Mouse (Mus musculus) forebrain, embryonic 13.5 days (tissue): ENCODE results near the gene Ranbp1. TPM values are rescaled to one million over a fixed set of nuclear protein-coding genes. Genes with fewer than 3 reads are reported as not detected.
A peak's percentile ranks its signal among the peaks of the same experiment; 100 is the strongest.

Experiments
- ATAC-seq: fragments of 200-750 bp; cut with Nextera tagmentation; 2 replicates; pipeline ENCODE4 v1.8.0; 2017
- H3K27ac ChIP-seq: fragments of 300-500 bp; sonication (generic); 2 replicates; pipeline ENCODE4 v1.5.1; 2015; ENCODE audit warnings: inconsistent platforms, mild to moderate bottlenecking, moderate library complexity
- H3K27me3 ChIP-seq: fragments of 300-500 bp; sonication (generic); 2 replicates; pipeline ENCODE4 v1.6.1; 2015; ENCODE audit warnings: mild to moderate bottlenecking, inconsistent platforms
- H3K36me3 ChIP-seq: fragments of 300-500 bp; sonication (generic); 2 replicates; pipeline ENCODE4 v1.6.1; 2015; ENCODE audit warnings: mild to moderate bottlenecking, inconsistent platforms; ENCODE audit not compliant: poor library complexity, severe bottlenecking
- H3K4me1 ChIP-seq: fragments of 300-500 bp; sonication (generic); 2 replicates; pipeline ENCODE4 v1.6.1; 2015; ENCODE audit warnings: inconsistent platforms
- H3K4me2 ChIP-seq: fragments of 300-500 bp; sonication (generic); 2 replicates; pipeline ENCODE4 v1.6.1; 2015; ENCODE audit warnings: inconsistent platforms, mild to moderate bottlenecking, moderate library complexity
- H3K4me3 ChIP-seq: fragments of 300-500 bp; sonication (generic); 2 replicates; pipeline ENCODE4 v1.5.1; 2015; ENCODE audit warnings: mild to moderate bottlenecking, inconsistent platforms
- H3K9ac ChIP-seq: fragments of 300-500 bp; sonication (generic); 2 replicates; pipeline ENCODE4 v1.6.1; 2015; ENCODE audit warnings: mild to moderate bottlenecking, inconsistent platforms
- H3K9me3 ChIP-seq: fragments of 300-500 bp; sonication (generic); replicated peaks from 2 replicates; pipeline ENCODE4 v1.6.1; 2016; ENCODE audit warnings: inconsistent platforms
- WGBS: fragments of 180-500 bp; shearing (Covaris S2); methylation state at CpG from one replicate; pipeline ENCODE4 v1.1.7; 2015; 5-methylcytosine and 5-hydroxymethylcytosine counted together
- polyA plus RNA-seq: library from polyadenylated mRNA; unstranded; fragments of >200 nt; fragmentation: Nextera tagmentation; extraction: Ambion mirVana; gene quantifications from 2 replicates; pipeline ENCODE4 v1.2.1, GENCODE M21; 2015

Gene Ranbp1
- polyA plus RNA-seq, 1 experiment from 2014 or later: 766 TPM

- Histone ChIP-seq H3K4me1 (peaks cover 31% of the 10 kb centered on the region), H3K9me3 (no peaks in the 10 kb centered on the region), H3K9ac (no peak overlapping the region), H3K4me2 (no peak overlapping the region), H3K36me3 (peaks cover 28% of the 10 kb centered on the region), H3K27ac (no peak overlapping the region), H3K4me3 (no peak overlapping the region), H3K27me3 (no peaks in the 10 kb centered on the region)
- 72% methylated on average over 9 of the region's 9 CpGs for WGBS
- ATAC-seq: no peak
Observed at GRCm38 (mm10) chr16:18218580-18218996, 29.9 kb downstream of the Ranbp1 start.

GRCm38 (mm10) chr16:18217579-18217978 is 31.0 kb downstream of the Ranbp1 start, which contains the start of gene Ccdc188:
Gene Ccdc188, plus strand, starts transcription at chr16:18217879.
- Histone ChIP-seq H3K27ac (no peak within 1 kb of the TSS), H3K27me3 (no peaks in the 10 kb centered on the region), H3K9ac (no peak within 1 kb of the TSS), H3K4me1 (peaks cover 41% of the 10 kb centered on the region), H3K4me3 (no peak within 1 kb of the TSS), H3K4me2 (no peak within 1 kb of the TSS), H3K36me3 (peaks cover 18% of the 10 kb centered on the region), H3K9me3 (no peaks in the 10 kb centered on the region)
- WGBS: 82% methylated on average over 4 of the region's 4 CpGs
- ATAC-seq: no peak

GRCm38 (mm10) chr16:18214858-18215257 is 33.7 kb downstream of the Ranbp1 start:
- H3K4me2 ChIP-seq: peak overlapping the region; percentile 42
- H3K4me3 ChIP-seq: peak overlapping the region; percentile 23
- H3K27me3 ChIP-seq: no peaks in the 10 kb centered on the region
- H3K4me1 ChIP-seq: peaks cover 45% of the 10 kb centered on the region
- no peak for ATAC-seq
- peak overlapping the region; percentile 52 for H3K9ac ChIP-seq
- 55% methylated on average over 7 of the region's 7 CpGs for WGBS
- no peaks in the 10 kb centered on the region for H3K36me3 ChIP-seq
- peak overlapping the region; percentile 84 for H3K27ac ChIP-seq
- H3K9me3 ChIP-seq: no peaks in the 10 kb centered on the region

DNA sequence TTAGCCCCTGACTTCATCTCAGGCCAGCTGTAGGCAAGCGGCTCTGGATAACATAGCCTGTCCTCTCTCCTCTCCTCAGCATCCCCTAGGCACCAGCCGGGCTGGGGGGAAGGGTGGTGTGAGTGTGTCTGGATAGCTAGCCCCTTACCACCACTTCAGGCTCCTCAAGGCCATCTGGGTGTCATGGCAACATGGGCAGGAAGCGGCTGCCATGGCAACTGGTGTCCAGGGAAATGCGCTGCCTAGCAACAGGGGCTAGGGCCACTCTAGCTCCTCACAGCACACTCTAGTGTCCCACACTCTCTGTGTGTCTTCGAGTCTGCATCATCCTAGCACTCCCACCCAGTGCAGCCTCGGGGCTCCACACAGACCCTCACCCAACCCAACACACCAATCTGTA is 34.8 kb downstream of the Ranbp1 start:
- WGBS: 9% methylated on average over 6 of the region's 6 CpGs
- H3K27ac ChIP-seq: peak overlapping the region; percentile 84
- no peaks in the 10 kb centered on the region for H3K27me3 ChIP-seq
- peaks cover 43% of the 10 kb centered on the region for H3K4me1 ChIP-seq
- H3K36me3 ChIP-seq: no peaks in the 10 kb centered on the region
- ATAC-seq: peak; percentile 89
- peak overlapping the region; percentile 42 for H3K4me2 ChIP-seq
- H3K9ac ChIP-seq: peak overlapping the region; percentile 52
- peak overlapping the region; percentile 23 for H3K4me3 ChIP-seq
- H3K9me3 ChIP-seq: no peaks in the 10 kb centered on the region

- peak; percentile 31 for ATAC-seq
- Histone ChIP-seq H3K9me3 (no peaks in the 10 kb centered on the region), H3K9ac (no peak overlapping the region), H3K36me3 (no peaks in the 10 kb centered on the region), H3K27ac (no peak overlapping the region), H3K4me3 (no peak overlapping the region), H3K4me2 (0 out of 2 replicates have a peak overlapping the region, but pooled peaks have one; percentile 7), H3K27me3 (no peaks in the 10 kb centered on the region), H3K4me1 (peaks cover 43% of the 10 kb centered on the region)
- 46% methylated on average over 10 of the region's 10 CpGs for WGBS
Observed at GRCm38 (mm10) chr16:18211417-18212171, 36.9 kb downstream of the Ranbp1 start.

DNA sequence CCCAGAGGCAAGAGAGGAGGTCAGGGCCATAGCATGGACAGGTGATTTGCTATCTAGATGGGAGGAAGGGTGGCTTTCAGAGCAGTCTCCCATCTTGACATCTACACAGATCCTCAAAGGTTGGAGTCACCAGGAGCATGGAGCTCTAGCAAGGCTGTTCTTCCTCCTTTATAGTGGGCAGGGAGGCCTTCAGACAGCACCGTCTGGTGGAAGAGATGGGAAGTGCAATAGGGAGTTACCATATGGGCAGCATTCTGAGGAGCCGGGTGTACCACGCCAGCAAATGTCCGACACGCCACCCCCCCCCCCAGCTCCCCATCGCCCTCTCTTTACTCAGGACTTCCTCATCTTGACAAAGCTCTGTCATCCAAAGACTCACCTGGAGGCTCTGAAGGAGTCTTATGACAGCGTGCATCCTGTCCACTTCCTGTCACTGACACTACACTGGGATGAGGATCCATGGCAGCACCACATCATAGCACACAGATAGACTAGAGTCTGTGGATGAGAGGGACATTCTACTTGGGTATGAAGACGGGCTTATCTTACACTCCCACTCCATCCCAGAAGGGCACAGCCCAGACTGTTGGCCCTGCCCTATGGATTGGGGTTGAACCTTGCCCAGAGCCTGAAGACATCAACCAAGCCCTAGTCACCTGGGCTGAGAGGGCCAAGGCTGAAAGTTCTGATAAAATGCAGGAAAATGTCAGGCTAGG is 37.7 kb downstream of the Ranbp1 start:
- WGBS: 23% methylated on average over 8 of the region's 8 CpGs
- no peaks in the 10 kb centered on the region for H3K9me3 ChIP-seq
- no peaks in the 10 kb centered on the region for H3K36me3 ChIP-seq
- H3K27me3 ChIP-seq: no peaks in the 10 kb centered on the region
- peaks cover 37% of the 10 kb centered on the region for H3K4me1 ChIP-seq
- no peak for ATAC-seq
- H3K4me2 ChIP-seq: no peak overlapping the region
- H3K27ac ChIP-seq: no peak overlapping the region
- no peak overlapping the region for H3K9ac ChIP-seq
- H3K4me3 ChIP-seq: no peak overlapping the region

DNA sequence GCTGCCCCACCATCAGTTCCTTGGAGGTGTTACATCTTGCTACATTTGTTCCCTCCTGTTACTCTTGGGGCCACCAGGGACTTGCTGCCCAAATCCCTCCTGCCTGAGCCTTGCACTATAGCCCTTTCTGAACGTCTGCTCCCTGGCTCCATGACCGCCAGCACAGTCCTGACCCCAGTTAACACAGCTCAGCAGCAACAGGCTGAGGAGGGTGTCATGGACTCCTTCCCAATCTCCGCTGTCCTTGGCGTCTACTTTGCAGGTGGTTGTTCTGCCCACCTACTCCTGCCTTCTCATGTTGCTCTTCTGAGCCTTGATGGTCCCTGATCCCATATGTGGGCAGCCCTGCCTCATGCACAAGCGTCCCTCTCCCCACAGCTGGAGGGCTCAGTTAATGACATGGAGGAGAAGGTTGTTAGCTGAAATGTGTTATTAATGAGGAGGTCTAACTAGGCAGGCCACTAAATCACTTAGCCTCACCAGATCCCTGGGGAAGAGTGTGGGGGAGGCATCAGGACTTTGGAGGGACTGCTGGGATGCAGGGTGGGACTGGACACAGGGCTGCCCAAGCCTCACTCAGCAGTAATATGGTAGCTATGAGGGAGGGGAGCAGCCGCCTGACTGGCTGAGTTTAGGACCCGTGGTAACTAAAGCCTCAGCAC is 45.0 kb downstream of the Ranbp1 start:
- Histone ChIP-seq H3K4me3 (no peak overlapping the region), H3K4me1 (peaks cover 16% of the 10 kb centered on the region), H3K27me3 (no peaks in the 10 kb centered on the region), H3K9ac (peak overlapping the region; percentile 32; the same call in 1 of the 2 replicates), H3K36me3 (no peaks in the 10 kb centered on the region), H3K4me2 (no peak overlapping the region), H3K27ac (no peak overlapping the region), H3K9me3 (no peaks in the 10 kb centered on the region)
- 66% methylated on average over 7 of the region's 7 CpGs for WGBS
- ATAC-seq: no peak

- H3K27me3 ChIP-seq: no peaks in the 10 kb centered on the region
- 94% methylated on average over 1 of the region's 1 CpGs for WGBS
- ATAC-seq: no peak
- no peak overlapping the region for H3K4me2 ChIP-seq
- no peaks in the 10 kb centered on the region for H3K36me3 ChIP-seq
- H3K4me3 ChIP-seq: no peak overlapping the region
- H3K27ac ChIP-seq: no peak overlapping the region
- H3K4me1 ChIP-seq: peaks cover 24% of the 10 kb centered on the region
- H3K9ac ChIP-seq: no peak overlapping the region
- no peaks in the 10 kb centered on the region for H3K9me3 ChIP-seq
Observed at GRCm38 (mm10) chr16:18202061-18202460, 46.5 kb downstream of the Ranbp1 start.

DNA sequence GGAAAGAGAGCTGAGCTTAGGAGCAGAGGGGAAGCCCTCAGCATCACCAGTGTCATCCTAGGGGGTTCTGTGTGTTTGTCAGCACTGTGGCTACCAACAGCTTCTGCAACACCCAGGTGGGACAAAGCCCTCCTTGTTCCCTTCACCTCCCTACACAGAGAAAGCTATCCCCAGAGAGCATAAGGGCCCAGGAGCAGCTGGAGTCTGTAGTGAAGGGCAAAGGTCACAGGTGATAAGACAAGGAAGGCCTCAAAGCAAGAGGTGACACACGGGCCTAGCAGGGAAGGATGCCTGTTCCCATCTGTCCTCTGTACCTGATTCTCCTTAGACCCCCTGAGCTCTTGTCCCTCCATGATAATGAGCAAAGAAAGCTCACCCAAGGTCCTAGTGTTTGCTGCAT is 46.9 kb downstream of the Ranbp1 start:
- peaks cover 26% of the 10 kb centered on the region for H3K4me1 ChIP-seq
- no peak overlapping the region for H3K9ac ChIP-seq
- 36% methylated on average over 1 of the region's 1 CpGs for WGBS
- ATAC-seq: no peak
- no peak overlapping the region for H3K4me3 ChIP-seq
- no peak overlapping the region for H3K4me2 ChIP-seq
- H3K27ac ChIP-seq: no peak overlapping the region
- H3K9me3 ChIP-seq: no peaks in the 10 kb centered on the region
- H3K27me3 ChIP-seq: no peaks in the 10 kb centered on the region
- no peaks in the 10 kb centered on the region for H3K36me3 ChIP-seq

DNA sequence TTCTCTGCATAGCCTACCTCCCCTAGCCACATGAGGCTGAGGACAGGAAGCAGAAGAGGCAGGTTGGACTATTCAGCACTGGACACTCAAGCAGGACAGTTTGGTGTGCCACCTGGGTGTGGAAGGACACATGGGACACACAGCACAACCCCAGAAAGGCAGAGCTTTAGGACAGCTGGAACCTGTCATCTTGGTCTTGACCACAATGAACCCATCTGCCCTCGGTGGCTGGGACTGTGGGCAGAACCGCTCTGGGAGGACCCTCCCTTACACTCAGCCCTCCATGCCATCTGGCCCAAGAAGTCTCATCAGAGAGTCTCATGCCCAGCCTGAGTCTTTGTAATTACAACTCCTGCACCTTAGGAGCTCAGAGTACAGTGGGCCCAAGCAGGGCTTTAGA is 48.5 kb downstream of the Ranbp1 start:
- Histone ChIP-seq H3K27ac (no peak overlapping the region), H3K9me3 (no peaks in the 10 kb centered on the region), H3K27me3 (no peaks in the 10 kb centered on the region), H3K36me3 (no peaks in the 10 kb centered on the region), H3K4me3 (no peak overlapping the region), H3K4me2 (no peak overlapping the region), H3K9ac (no peak overlapping the region), H3K4me1 (peaks cover 38% of the 10 kb centered on the region)
- WGBS: 86% methylated on average over 2 of the region's 2 CpGs
- ATAC-seq: no peak

DNA sequence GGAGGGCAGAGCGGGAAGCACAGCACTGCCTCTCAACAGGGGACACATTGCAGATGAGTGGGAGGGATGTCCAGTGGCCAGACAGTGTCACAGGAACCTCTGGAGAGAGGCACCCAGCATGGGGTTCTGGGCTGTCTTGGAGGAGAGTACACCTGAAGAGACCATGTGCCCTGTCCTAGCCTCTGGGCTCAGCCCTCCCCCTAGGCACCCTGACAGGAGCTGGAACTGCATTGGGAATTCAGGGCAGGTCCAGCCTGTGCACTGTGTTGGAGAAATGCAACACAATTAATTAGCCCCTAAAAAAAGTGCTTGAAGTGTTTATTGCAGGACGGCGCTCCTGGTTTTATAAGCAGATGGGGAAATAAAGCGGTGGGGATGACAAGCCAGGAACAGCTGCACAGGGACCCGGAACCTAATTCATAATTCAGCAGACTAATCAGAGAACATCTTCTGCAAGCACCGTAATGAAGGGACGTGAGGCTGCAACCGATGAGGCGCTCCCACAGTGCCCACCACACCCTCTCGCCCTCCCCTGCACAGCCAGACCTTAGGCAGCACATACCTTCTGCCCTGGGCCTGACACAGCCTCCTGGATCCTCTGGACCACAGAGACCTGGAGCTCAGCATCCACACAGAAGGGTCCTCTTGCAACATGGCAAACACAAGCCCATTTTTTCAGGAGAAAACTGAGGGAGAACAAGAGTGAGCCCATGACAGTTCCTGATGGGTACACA is 50.0 kb downstream of the Ranbp1 start:
- Histone ChIP-seq H3K27me3 (no peaks in the 10 kb centered on the region), H3K9me3 (no peaks in the 10 kb centered on the region), H3K4me3 (no peak overlapping the region), H3K4me1 (peaks cover 49% of the 10 kb centered on the region), H3K36me3 (no peaks in the 10 kb centered on the region), H3K9ac (no peak overlapping the region; the same call in 1 of the 2 replicates), H3K27ac (peak overlapping the region; percentile 54), H3K4me2 (no peak overlapping the region)
- peak; percentile 28; the same call in 1 of the 2 replicates for ATAC-seq
- WGBS: 57% methylated on average over 10 of the region's 10 CpGs
